Mouse (Mus musculus): Measurements from ENCODE around the gene Oxnad1.

DNA sequence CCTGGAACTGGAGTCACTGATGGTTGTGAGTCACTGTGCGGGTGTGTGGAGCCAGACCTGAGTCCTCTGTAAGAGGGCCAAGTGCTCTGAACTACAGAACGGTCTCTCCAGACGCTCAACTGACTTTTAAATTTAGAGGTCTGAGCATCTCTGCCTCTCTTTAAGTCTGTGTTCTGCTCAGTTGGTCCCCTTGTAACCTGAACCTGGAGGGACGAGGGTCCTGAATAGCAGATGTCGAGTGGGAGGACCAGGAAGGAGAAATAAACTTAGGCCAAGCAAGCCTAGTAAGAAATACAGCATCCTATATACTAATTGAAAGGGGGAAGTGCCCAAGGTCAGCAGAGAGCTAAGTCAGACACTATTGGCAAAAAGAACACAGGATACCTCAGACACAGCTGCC is 11.6 kb downstream of the Oxnad1 start:
- no peak for TF ChIP-seq POLR2A (IDR thresholded peaks at IDR 0.05; ENCODE audit: low read depth, low read length)
- no peak for TF ChIP-seq CTCF (IDR thresholded peaks at IDR 0.05; ENCODE audit: borderline replicate concordance, insufficient read depth, low read length)
